Mouse (Mus musculus): ENCODE measurements at regions not wholly inside any gene's neighbourhood (a gene's known extent, or its start where the extent isn't known, plus 50 kb on each side); places are given as distances from the start of the nearest gene placed in this dataset.

- TF ChIP-seq GATA1 (IDR thresholded peaks at IDR 0.05; ENCODE audit: borderline replicate concordance, low read length) (no peak), FLI1 (IDR thresholded peaks at IDR 0.05; ENCODE audit: low read length) (no peak)
Measured at GRCm38 (mm10) chr1:120816237-120816820, 214.1 kb downstream of the En1 start.
